Mouse (Mus musculus) brain, embryonic 14.5 days (tissue): ENCODE data around the gene Car5a.

Experiments used
- CTCF ChIP-seq: fragments of 200-500 bp; IDR thresholded peaks from 2 replicates; pipeline ENCODE4 v1.5.1; 2012; ENCODE audit warnings: inconsistent platforms, mild to moderate bottlenecking, moderate library complexity, borderline replicate concordance; ENCODE audit not compliant: insufficient read depth, insufficient read length; ENCODE audit errors: extremely low read depth
- POLR2A ChIP-seq: fragments of 200-500 bp; IDR thresholded peaks from 2 replicates; pipeline ENCODE4 v1.6.1; 2012; ENCODE audit warnings: mild to moderate bottlenecking, inconsistent platforms, borderline replicate concordance; ENCODE audit not compliant: poor library complexity, insufficient read depth, insufficient read length, severe bottlenecking; ENCODE audit errors: extremely low read depth

- TF ChIP-seq POLR2A, result no peak
- no peak for TF ChIP-seq CTCF
These were observed 36.1 kb downstream of the Car5a start for GRCm38 (mm10) chr8:121908378-121909147.
